Mouse (Mus musculus) thymus, adult 2 months (tissue): ENCODE data around the gene Tubb4a. TPM values are rescaled to one million over a fixed set of nuclear protein-coding genes. Genes with fewer than 3 reads are reported as not detected.
"Not testable (repeated sequence)": the region's sequence is repeated elsewhere in the genome, so short reads cannot be mapped to it uniquely, and the experiment has no call there.

ENCODE experiments used
- DNase-seq: peaks from one replicate; pipeline ENCODE4 v3.0.0; 2021
- H3K27ac ChIP-seq: fragments of 200-500 bp; 2 replicates; pipeline ENCODE4 v1.5.1; 2012; ENCODE audit warnings: low read length, control low read depth; ENCODE audit not compliant: control insufficient read depth, insufficient read depth
- H3K27me3 ChIP-seq: fragments of 200-500 bp; 2 replicates; pipeline ENCODE4 v1.6.1; 2012; ENCODE audit warnings: mild to moderate bottlenecking, low read length, moderate library complexity, mixed read lengths; ENCODE audit not compliant: control insufficient read depth, insufficient read depth
- H3K36me3 ChIP-seq: fragments of 200-500 bp; 2 replicates; pipeline ENCODE4 v1.6.1; 2012; ENCODE audit warnings: mild to moderate bottlenecking, low read length, moderate library complexity; ENCODE audit not compliant: control insufficient read depth, insufficient read depth
- H3K4me1 ChIP-seq: fragments of 200-500 bp; replicated peaks from 2 replicates; pipeline ENCODE4 v1.6.1; 2012; ENCODE audit warnings: low read length; ENCODE audit not compliant: control insufficient read depth, insufficient read depth
- H3K4me3 ChIP-seq: fragments of 200-500 bp; 2 replicates; pipeline ENCODE4 v1.5.1; 2012; ENCODE audit warnings: mild to moderate bottlenecking, low read length, control low read depth, moderate library complexity; ENCODE audit not compliant: control insufficient read depth, insufficient read depth
- CTCF ChIP-seq: fragments of 200-500 bp; IDR thresholded peaks from 2 replicates; pipeline ENCODE4 v1.5.1; 2012; ENCODE audit warnings: mild to moderate bottlenecking, control low read depth, low read length, moderate library complexity, borderline replicate concordance; ENCODE audit not compliant: control insufficient read depth, poor library complexity, insufficient read depth; ENCODE audit errors: extremely low read depth
- POLR2A ChIP-seq: fragments of 200-500 bp; IDR thresholded peaks from 2 replicates; pipeline ENCODE4 v1.6.1; 2012; ENCODE audit warnings: mild to moderate bottlenecking, low read length, control low read depth, moderate library complexity; ENCODE audit not compliant: control insufficient read depth, poor library complexity, insufficient read depth; ENCODE audit errors: extremely low read depth
- WGBS: fragments of 180-500 bp; shearing (Covaris S2); methylation state at CpG from one replicate; pipeline ENCODE4 v1.1.7; 2018; 5-methylcytosine and 5-hydroxymethylcytosine counted together
- polyA plus RNA-seq: library from polyadenylated mRNA; depleted of rRNA; stranded (reverse); fragments of >200 nt; gene quantifications from 2 replicates; pipeline ENCODE4 v1.2.3, GENCODE M21; 2012

The Tubb4a gene
- polyA plus RNA-seq, 1 experiment: 5.5 TPM

DNA sequence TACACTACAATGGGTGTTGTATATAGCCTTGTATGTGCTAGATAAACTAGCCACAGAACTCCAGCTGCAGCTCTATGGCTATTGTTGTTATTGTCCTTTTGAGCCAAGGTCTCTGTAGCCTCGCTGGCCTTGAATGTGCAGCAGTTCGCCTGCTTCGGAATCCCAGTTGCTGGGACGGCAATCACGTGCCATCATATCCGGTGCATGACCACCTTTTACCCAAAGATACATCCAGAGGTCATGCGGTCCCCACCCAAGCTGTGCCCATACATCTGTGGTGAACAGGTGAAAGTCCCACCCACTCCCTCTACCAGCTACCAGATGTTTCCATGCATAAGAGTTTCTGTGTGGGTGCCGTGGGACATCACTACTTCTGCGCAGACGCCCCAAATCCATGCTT, 26.5 kb downstream of the Tubb4a start:
- H3K27ac ChIP-seq: no peak overlapping the region
- peaks cover 26% of the 10 kb centered on the region for H3K4me1 ChIP-seq
- no peak overlapping the region for H3K4me3 ChIP-seq
- TF ChIP-seq POLR2A (no peak), CTCF (no peak)
- peak; percentile 22 for DNase-seq
- H3K27me3 ChIP-seq: peaks cover 3% of the 10 kb centered on the region; the same call in 1 of the 2 replicates
- 31% methylated on average over 10 of the region's 10 CpGs for WGBS
- H3K36me3 ChIP-seq: no peaks in the 10 kb centered on the region

DNA sequence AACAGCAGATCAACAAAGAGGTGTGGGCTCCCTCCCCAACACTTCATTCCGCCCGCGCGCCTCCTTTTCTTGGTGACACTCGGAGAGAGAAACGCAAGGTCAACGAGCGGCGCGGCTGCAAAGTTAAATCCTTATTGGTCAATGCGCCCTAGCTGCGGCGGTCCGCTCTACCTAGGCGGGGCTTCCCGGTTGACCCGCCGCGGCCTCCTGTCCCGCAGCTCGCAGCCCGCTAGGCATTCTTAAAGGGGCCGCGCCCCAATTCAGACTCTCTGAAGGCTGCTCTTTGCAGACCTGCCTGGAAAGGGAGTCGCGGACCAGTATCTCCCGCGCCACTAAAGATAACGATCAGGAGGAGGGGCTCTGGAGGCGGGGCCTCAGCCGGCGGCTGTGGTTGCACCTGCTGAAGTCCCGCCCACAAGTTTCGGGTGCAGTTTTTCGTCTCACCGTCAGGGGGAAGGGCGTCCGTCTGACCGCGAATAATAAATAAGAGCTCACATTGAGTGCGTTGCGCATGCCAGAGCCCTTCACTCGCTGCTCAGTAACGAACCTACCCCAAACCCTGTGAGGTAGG, 27.3 kb downstream of the Tubb4a start:
- TF ChIP-seq POLR2A (peak; percentile 50; the same call in 1 of the 2 replicates), CTCF (peak; percentile 83; the same call in 1 of the 2 replicates)
- H3K4me1 ChIP-seq: peaks cover 26% of the 10 kb centered on the region
- peaks cover 3% of the 10 kb centered on the region; the same call in 1 of the 2 replicates for H3K27me3 ChIP-seq
- no peaks in the 10 kb centered on the region for H3K36me3 ChIP-seq
- H3K4me3 ChIP-seq: peak overlapping the region; percentile 53
- WGBS: under 1% methylated on average over 44 of the region's 44 CpGs
- H3K27ac ChIP-seq: peak overlapping the region; percentile 52
- peak; percentile 97 for DNase-seq

DNA sequence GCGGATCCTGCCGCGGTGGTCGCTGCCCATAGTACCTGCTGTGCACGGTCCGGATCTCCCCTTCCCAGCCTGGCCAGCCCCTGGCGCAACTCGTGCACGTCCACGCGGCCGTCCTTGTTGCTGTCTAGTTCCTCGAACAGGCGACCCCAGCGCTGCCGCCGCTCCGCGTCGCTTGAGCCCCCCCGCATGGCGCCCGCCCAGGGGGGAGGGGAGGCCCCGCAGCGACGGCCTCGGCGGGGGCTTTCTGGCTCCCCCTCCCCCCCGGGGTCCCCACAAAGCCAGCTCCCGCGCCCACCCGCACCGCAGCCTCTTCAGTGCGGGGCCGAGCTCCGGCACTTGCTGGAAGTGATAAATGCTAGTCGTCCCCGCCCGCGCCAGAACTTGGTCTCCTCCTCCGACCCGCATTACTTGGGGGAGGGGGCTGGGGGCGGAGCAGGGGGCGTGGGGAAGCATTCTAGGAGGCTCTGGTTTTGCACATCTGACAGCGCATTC, 28.1 kb downstream of the Tubb4a start, which contains the start of gene Slc25a23:
Gene Slc25a23 (minus strand): TSS at position 378 of the 492 bp plus-strand sequence.
- 0 out of 2 replicates have a peak, but pooled peaks cover under 1% of the 10 kb centered on the region for H3K36me3 ChIP-seq
- under 1% methylated on average over 45 of the region's 45 CpGs for WGBS
- H3K4me1 ChIP-seq: peaks cover 26% of the 10 kb centered on the region
- TF ChIP-seq POLR2A (no peak), CTCF (no peak)
- DNase-seq: peak; percentile 77
- peaks cover 3% of the 10 kb centered on the region; the same call in 1 of the 2 replicates for H3K27me3 ChIP-seq
- peak within 1 kb of the TSS; percentile 89 for H3K4me3 ChIP-seq
- peak within 1 kb of the TSS; percentile 52 for H3K27ac ChIP-seq

DNA sequence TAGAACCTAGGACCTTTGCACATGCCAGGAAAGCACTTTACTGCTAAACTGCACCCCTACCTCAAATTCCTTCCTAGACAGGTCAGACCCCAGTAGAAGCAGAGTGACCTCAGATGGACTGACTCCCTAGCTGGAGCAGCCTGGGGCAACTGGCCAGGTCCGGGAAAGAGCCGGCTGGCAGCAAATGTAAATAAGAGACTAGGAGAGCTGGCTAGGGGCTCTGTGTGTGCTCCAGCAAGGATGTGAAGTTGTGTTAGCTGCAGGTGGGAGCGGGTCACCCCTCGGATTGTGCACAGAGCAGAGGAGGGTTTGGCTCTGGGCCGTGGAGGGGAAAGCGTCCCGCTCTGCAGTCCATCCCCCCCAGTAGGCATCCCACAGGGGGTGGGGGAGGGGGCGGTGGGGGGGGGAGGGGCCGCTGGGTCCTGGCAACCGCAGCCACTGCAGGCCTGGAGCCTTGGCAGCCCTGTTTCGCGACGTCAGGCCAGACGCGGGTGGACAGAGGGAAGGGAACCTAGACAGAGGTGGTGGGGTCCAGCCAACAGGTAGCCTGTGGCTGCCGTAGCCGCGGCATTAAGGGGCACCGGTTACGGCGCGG, 28.6 kb downstream of the Tubb4a start, which contains the start of gene Crb3:
Gene Crb3 (plus strand): TSS at position 215 of the 595 bp plus-strand sequence.
- DNase-seq: peak; percentile 23
- TF ChIP-seq POLR2A: no peak
- no peak for TF ChIP-seq CTCF
- H3K27ac ChIP-seq: no peak within 1 kb of the TSS
- H3K4me1 ChIP-seq: peaks cover 26% of the 10 kb centered on the region
- peak within 1 kb of the TSS; percentile 89 for H3K4me3 ChIP-seq
- H3K36me3 ChIP-seq: 0 out of 2 replicates have a peak, but pooled peaks cover 5% of the 10 kb centered on the region
- H3K27me3 ChIP-seq: peaks cover 3% of the 10 kb centered on the region; the same call in 1 of the 2 replicates
- 13% methylated on average over 21 of the region's 22 CpGs for WGBS

DNA sequence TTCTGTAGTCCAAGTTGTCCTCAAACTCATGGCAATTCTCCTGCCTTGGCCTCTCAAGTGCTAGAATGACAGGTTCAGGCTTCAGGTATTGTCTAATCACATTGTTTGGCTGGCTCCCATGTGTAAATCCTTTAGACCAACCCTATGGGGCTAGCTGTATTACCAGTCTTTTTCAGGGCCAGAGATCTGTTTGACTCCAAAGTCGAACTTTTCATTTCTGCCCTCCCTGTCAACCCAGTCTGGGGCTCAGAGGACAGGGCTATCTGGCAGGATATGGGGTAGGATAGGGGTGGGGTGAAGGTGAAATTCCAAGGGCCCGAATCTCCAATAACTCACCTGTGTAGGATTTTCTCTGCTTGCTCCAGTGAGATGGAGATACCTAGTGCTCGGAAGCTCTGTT, 31.3 kb downstream of the Tubb4a start:
- WGBS: 97% methylated on average over 3 of the region's 3 CpGs
- H3K27ac ChIP-seq: no peak overlapping the region
- H3K27me3 ChIP-seq: no peaks in the 10 kb centered on the region
- no peak for TF ChIP-seq CTCF
- no peak for TF ChIP-seq POLR2A
- H3K4me3 ChIP-seq: no peak overlapping the region
- DNase-seq: no peak
- 0 out of 2 replicates have a peak, but pooled peaks cover 11% of the 10 kb centered on the region for H3K36me3 ChIP-seq
- peaks cover 13% of the 10 kb centered on the region for H3K4me1 ChIP-seq

DNA sequence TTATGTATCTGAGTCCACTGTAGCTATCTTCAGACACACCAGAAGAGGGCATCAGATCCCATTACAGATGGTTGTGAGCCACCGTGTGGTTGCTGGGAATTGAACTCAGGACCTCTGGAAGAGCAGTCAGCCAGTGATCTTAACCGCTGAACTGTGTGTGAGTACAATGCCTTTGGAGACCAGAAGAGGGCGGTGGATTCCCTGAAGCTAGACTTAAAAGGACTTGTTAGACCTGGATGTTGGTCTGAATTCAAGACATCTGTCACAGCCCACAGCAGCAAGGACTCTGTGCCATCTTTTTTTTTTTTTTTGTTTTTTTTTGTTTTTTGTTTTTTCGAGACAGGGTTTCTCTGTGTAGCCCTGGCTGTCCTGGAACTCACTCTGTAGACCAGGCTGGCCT, 35.9 kb downstream of the Tubb4a start:
- not testable (repeated sequence) for H3K4me1 ChIP-seq, H3K27me3 ChIP-seq, H3K27ac ChIP-seq, H3K4me3 ChIP-seq
- WGBS: 87% methylated on average over 4 of the region's 4 CpGs
- 0 out of 2 replicates have a peak, but pooled peaks cover 11% of the 10 kb centered on the region for H3K36me3 ChIP-seq
- peak; percentile 49 for DNase-seq

DNA sequence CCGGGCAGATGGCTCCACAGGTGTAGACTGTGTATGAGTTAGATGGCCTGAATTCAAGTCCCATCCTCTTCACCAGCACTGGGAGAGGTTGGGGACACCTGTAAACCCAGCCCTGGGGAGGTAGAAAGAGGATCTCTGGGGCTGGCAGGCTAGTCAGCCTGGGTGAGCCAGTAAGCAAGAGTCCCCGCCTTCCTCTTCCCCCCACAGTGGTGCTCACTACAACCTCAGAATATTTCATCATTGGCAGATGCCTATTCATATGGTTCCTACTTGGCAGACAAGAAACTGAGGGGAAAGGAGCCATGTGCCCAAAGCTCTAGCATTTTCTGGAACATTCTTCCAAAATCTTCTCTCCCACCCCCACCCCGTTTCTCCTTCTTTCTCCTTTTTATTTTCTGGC, 38.8 kb downstream of the Tubb4a start:
- TF ChIP-seq CTCF (no peak), POLR2A (no peak)
- no peak overlapping the region for H3K27ac ChIP-seq
- no peaks in the 10 kb centered on the region for H3K4me1 ChIP-seq
- DNase-seq: no peak
- 0 out of 2 replicates have a peak, but pooled peaks cover 5% of the 10 kb centered on the region for H3K36me3 ChIP-seq
- WGBS: 100% methylated on average over 3 of the region's 3 CpGs
- no peaks in the 10 kb centered on the region for H3K27me3 ChIP-seq
- H3K4me3 ChIP-seq: no peak overlapping the region
